Mouse (Mus musculus) hindbrain, embryonic 15.5 days (tissue): ENCODE data around the gene Ebf3. TPM values are rescaled to one million over a fixed set of nuclear protein-coding genes. Genes with fewer than 3 reads are reported as not detected.
A peak's percentile ranks its signal among the peaks of the same experiment; 100 is the strongest.

Experiments
- ATAC-seq: fragments of 200-750 bp; cut with Nextera tagmentation; 2 replicates; pipeline ENCODE4 v1.8.0; 2017; ENCODE audit warnings: low read depth, moderate number of reproducible peaks, moderate TSS enrichment; ENCODE audit not compliant: low FRiP score
- H3K27ac ChIP-seq: fragments of 300-500 bp; sonication (generic); replicated peaks from 2 replicates; pipeline ENCODE4 v1.5.1; 2015; ENCODE audit warnings: mild to moderate bottlenecking, inconsistent platforms
- H3K27me3 ChIP-seq: fragments of 300-500 bp; sonication (generic); 2 replicates; pipeline ENCODE4 v1.6.1; 2015; ENCODE audit warnings: control low read depth, inconsistent platforms
- H3K36me3 ChIP-seq: fragments of 300-500 bp; sonication (generic); 2 replicates; pipeline ENCODE4 v1.6.1; 2015; ENCODE audit warnings: control low read depth, inconsistent platforms
- H3K4me1 ChIP-seq: fragments of 300-500 bp; sonication (generic); replicated peaks from 2 replicates; pipeline ENCODE4 v1.6.1; 2015; ENCODE audit warnings: control low read depth, inconsistent platforms
- H3K4me2 ChIP-seq: fragments of 300-500 bp; sonication (generic); 2 replicates; pipeline ENCODE4 v1.6.1; 2015; ENCODE audit warnings: moderate library complexity, mild to moderate bottlenecking, inconsistent platforms
- H3K4me3 ChIP-seq: fragments of 300-500 bp; sonication (generic); 2 replicates; pipeline ENCODE4 v1.5.1; 2015; ENCODE audit warnings: mild to moderate bottlenecking, inconsistent platforms
- H3K9ac ChIP-seq: fragments of 300-500 bp; sonication (generic); 2 replicates; pipeline ENCODE4 v1.6.1; 2015; ENCODE audit warnings: inconsistent platforms
- H3K9me3 ChIP-seq: fragments of 300-500 bp; sonication (generic); 2 replicates; pipeline ENCODE4 v1.6.1; 2016; ENCODE audit warnings: control low read depth, inconsistent platforms
- WGBS: fragments of 180-500 bp; shearing (Covaris S2); methylation state at CpG from one replicate; pipeline ENCODE4 v1.1.7; 2015; 5-methylcytosine and 5-hydroxymethylcytosine counted together
- polyA plus RNA-seq: library from polyadenylated mRNA; unstranded; fragments of >200 nt; fragmentation: Nextera tagmentation; extraction: Ambion mirVana; gene quantifications from 2 replicates; pipeline ENCODE4 v1.2.1, GENCODE M21; 2015

Gene Ebf3
- polyA plus RNA-seq, 1 experiment from 2014 or later = 18.5 TPM

- Histone ChIP-seq H3K27ac (no peak overlapping the region), H3K9ac (no peak overlapping the region), H3K4me3 (no peak overlapping the region), H3K4me2 (no peak overlapping the region), H3K36me3 (no peaks in the 10 kb centered on the region), H3K9me3 (no peaks in the 10 kb centered on the region), H3K27me3 (no peaks in the 10 kb centered on the region), H3K4me1 (no peaks in the 10 kb centered on the region)
- ATAC-seq = no peak
These were observed 155.2 kb downstream of the Ebf3 start for GRCm38 (mm10) chr7:137159086-137159485.

- no peak overlapping the region for H3K27ac ChIP-seq
- 74% methylated on average over 2 of the region's 2 CpGs for WGBS
- H3K9ac ChIP-seq = no peak overlapping the region
- no peaks in the 10 kb centered on the region for H3K27me3 ChIP-seq
- H3K4me2 ChIP-seq = no peak overlapping the region
- no peaks in the 10 kb centered on the region for H3K4me1 ChIP-seq
- no peaks in the 10 kb centered on the region for H3K36me3 ChIP-seq
- ATAC-seq = no peak
- no peak overlapping the region for H3K4me3 ChIP-seq
- no peaks in the 10 kb centered on the region for H3K9me3 ChIP-seq
These were observed 159.6 kb downstream of the Ebf3 start for GRCm38 (mm10) chr7:137154623-137155022.

DNA sequence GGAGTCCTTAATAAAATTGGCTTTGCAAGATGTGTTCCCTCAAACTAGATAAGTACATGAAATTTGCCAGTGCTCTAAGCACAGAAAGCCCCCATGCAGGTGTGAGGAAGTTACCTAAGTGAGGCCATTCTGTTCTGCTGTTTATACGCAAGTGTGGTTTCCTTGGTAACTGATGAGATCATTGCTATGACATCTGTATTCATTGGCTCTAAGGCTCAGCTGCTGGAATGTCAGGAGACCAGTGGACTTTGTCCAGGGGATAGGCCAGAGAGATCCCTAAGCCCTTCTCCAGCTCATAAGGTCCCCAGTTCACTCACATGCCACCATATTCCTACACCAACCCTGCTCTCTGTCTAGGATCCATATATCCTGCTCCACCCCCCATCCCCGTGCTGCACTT lies 162.4 kb downstream of the Ebf3 start:
- no peak overlapping the region for H3K4me3 ChIP-seq
- no peaks in the 10 kb centered on the region for H3K9me3 ChIP-seq
- H3K4me1 ChIP-seq = peaks cover 24% of the 10 kb centered on the region
- no peak for ATAC-seq
- H3K36me3 ChIP-seq = no peaks in the 10 kb centered on the region
- 85% methylated on average over 2 of the region's 2 CpGs for WGBS
- no peak overlapping the region for H3K27ac ChIP-seq
- no peak overlapping the region for H3K4me2 ChIP-seq
- H3K27me3 ChIP-seq = no peaks in the 10 kb centered on the region
- H3K9ac ChIP-seq = no peak overlapping the region

DNA sequence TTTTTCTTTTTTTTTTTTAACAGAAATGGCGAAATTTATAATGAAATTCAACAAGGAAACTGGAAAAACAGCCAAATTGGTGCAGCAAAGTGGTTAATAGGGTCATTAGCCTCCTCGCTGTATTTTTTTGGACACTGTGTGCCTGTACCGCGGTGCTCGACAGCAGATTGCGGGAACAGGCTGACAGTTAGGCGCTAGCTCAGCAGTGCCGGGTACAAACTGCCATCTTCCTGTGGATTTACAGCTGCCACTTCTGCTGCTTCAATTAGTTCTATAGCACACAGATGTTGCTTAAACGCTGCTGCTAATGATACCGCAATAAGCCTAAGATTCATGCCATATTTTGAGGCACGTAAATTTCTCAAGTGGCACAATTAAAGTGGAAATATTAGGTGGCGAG lies 167.1 kb downstream of the Ebf3 start:
- Histone ChIP-seq H3K4me2 (no peak overlapping the region), H3K27me3 (no peaks in the 10 kb centered on the region), H3K9ac (no peak overlapping the region), H3K27ac (no peak overlapping the region), H3K36me3 (no peaks in the 10 kb centered on the region), H3K9me3 (no peaks in the 10 kb centered on the region), H3K4me3 (no peak overlapping the region), H3K4me1 (peaks cover 28% of the 10 kb centered on the region)
- peak; percentile 82; the same call in 1 of the 2 replicates for ATAC-seq
- WGBS = 51% methylated on average over 12 of the region's 12 CpGs

Other genes with a start within 250 kb of the Ebf3 start
- gene 9430038I01Rik, start 96.3 kb upstream of the Ebf3 start, polyA plus RNA-seq = 15.0 and 15.6 TPM in 2 replicates
- 273 TPM in 2 replicates for gene Glrx3, start 123.2 kb upstream of the Ebf3 start, polyA plus RNA-seq